Mouse (Mus musculus): ENCODE measurements around the gene Nim1k. TPM values are rescaled to one million over a fixed set of nuclear protein-coding genes. Genes with fewer than 3 reads are reported as not detected.

Nim1k gene
- 0.58 and 0.76 TPM in 2 replicates for polyA plus RNA-seq (2014; fragmentation: Nextera tagmentation; extraction: Ambion mirVana)

DNA sequence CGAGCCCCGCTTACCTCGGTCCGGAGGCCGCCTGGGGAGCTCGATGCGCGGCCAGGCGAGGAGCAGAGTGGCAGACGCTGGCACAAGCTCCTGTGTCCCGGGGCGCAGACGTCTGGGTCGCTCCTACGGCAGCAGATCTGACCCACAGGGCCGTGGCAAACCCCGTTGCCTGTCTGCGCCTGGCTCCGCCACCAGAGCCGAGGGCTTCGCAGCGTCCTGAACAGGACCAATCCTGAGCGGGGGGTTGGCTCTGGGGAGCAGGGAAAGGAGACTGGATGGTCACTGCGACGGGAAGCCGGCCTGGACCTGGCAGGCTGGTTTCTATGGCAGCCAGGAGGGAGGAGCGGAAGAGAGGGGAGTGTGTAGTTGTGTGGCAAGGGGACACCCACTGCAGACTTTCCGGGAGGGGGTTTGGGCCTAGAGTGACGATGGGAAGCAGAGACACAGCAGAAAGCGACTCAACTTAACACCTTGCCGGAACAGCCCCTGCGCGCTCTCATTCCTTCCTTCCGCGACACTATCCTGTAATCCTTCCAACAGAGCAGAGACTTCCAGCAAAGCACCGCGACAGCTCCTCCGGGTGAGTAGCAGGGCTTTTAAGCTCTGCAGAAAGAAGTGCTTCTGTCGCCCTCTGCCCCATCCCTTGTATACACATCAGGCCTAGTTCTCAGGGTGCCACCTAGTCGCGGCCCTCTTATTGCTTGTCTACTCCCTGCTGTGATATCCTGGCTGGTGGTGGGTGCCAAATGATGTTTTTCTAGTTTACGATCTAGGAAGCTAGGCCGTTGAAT is at the start of gene Nim1k:
Nim1k (minus strand) TSS at position 202 of the 791 bp plus-strand sequence.
- 1% methylated on average over 43 of the region's 43 CpGs for WGBS
- no peaks in the 10 kb centered on the region for H3K27me3 ChIP-seq (replicated peaks; ENCODE audit: control insufficient read depth, insufficient read depth, low read length)
- peak within 1 kb of the TSS; percentile 61 for H3K9ac ChIP-seq (ENCODE audit: low read length)
- ATAC-seq (replicated peaks; ENCODE audit: low FRiP score, low TSS enrichment, low read depth) (peak; percentile 87), DNase-seq (ENCODE audit: low spot score) (peak; percentile 79)
- no peaks in the 10 kb centered on the region; the same call in 1 of the 2 replicates for H3K4me1 ChIP-seq (replicated peaks; ENCODE audit: control insufficient read depth, insufficient read depth, low read length)
- H3K4me3 ChIP-seq (ENCODE audit: low read depth, low read length), result peak within 1 kb of the TSS; percentile 52
- H3K36me3 ChIP-seq (ENCODE audit: control insufficient read depth, insufficient read depth, low read length), result peaks cover 2% of the 10 kb centered on the region
- no peaks in the 10 kb centered on the region for H3K9me3 ChIP-seq (ENCODE audit: control insufficient read depth, low read length)
- peak within 1 kb of the TSS; percentile 98 for H3K4me2 ChIP-seq (ENCODE audit: low read length)
- peak within 1 kb of the TSS; percentile 33; the same call in 1 of the 2 replicates for H3K27ac ChIP-seq (ENCODE audit: low read depth)

DNA sequence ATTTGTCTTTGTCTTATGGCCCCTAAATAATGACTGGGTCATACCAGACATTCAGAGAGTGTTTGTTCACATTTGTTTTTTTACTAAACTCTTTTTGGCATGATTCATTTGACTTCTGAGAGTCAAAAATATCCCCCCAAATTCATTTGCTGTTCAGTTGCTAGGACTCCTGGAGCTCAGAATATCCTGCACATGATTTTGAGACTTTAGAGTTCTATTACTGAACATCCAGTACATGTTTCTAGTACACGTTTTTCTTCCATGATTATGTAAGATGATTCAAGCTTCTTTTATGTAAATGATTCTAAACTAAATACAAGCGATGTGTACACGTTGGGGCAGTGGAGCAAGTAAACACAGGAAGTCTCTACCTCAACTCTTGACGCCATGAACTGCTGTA is 42.0 kb upstream of the Nim1k start:
- H3K27me3 ChIP-seq (replicated peaks; ENCODE audit: control insufficient read depth, insufficient read depth, low read length), result no peaks in the 10 kb centered on the region
- no peak overlapping the region for H3K4me3 ChIP-seq (ENCODE audit: low read depth, low read length)
- no peak overlapping the region for H3K9ac ChIP-seq (ENCODE audit: low read length)
- ATAC-seq (replicated peaks; ENCODE audit: low FRiP score, low TSS enrichment, low read depth) (no peak), DNase-seq (ENCODE audit: low spot score) (no peak)
- no peak overlapping the region for H3K27ac ChIP-seq (ENCODE audit: low read depth)
- no peaks in the 10 kb centered on the region for H3K36me3 ChIP-seq (ENCODE audit: control insufficient read depth, insufficient read depth, low read length)
- no peak overlapping the region for H3K4me2 ChIP-seq (ENCODE audit: low read length)
- WGBS, result 48% methylated on average over 4 of the region's 4 CpGs
- no peaks in the 10 kb centered on the region for H3K9me3 ChIP-seq (ENCODE audit: control insufficient read depth, low read length)
- H3K4me1 ChIP-seq (replicated peaks; ENCODE audit: control insufficient read depth, insufficient read depth, low read length), result no peaks in the 10 kb centered on the region

DNA sequence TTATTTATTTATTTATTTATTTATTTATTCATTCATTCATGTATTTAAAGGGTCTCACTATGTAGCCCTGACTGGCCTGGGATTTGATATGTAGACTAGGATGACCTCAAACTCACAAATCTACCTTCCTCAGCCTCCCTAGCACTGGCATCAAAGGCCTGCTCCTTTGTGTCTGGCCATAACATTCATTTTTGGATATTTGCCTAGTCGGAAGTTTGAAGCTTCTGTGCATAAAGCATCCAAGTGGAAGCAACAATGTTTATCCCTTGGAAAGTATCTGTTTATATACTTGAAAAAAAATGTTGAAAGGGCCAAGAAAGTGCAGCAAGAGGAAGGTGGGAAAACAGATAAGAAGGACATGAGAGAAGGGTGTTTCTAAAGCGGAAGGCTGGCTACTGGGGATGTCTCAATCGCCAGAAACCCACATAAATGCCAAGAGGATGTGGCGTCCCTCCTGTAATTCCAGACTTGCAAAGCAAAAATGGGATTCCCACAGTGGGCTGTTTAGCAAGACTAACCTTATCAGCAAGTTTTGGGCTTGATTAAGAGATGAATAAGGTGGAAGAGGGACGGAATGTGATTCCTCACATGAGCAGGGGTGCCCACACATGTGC is 37.2 kb upstream of the Nim1k start:
- H3K9me3 ChIP-seq (ENCODE audit: control insufficient read depth, low read length), result no peaks in the 10 kb centered on the region
- no peaks in the 10 kb centered on the region for H3K27me3 ChIP-seq (replicated peaks; ENCODE audit: control insufficient read depth, insufficient read depth, low read length)
- 66% methylated on average over 5 of the region's 5 CpGs for whole genome bisulfite sequencing
- no peak for ATAC-seq (replicated peaks; ENCODE audit: low FRiP score, low TSS enrichment, low read depth)
- peak; percentile 15 for DNase-seq (ENCODE audit: low spot score)
- H3K4me3 ChIP-seq (ENCODE audit: low read depth, low read length), result no peak overlapping the region
- no peak overlapping the region for H3K4me2 ChIP-seq (ENCODE audit: low read length)
- no peak overlapping the region for H3K9ac ChIP-seq (ENCODE audit: low read length)
- peaks cover 12% of the 10 kb centered on the region for H3K36me3 ChIP-seq (ENCODE audit: control insufficient read depth, insufficient read depth, low read length)
- H3K27ac ChIP-seq (ENCODE audit: low read depth), result no peak overlapping the region
- peaks cover 12% of the 10 kb centered on the region; the same call in 1 of the 2 replicates for H3K4me1 ChIP-seq (replicated peaks; ENCODE audit: control insufficient read depth, insufficient read depth, low read length)

DNA sequence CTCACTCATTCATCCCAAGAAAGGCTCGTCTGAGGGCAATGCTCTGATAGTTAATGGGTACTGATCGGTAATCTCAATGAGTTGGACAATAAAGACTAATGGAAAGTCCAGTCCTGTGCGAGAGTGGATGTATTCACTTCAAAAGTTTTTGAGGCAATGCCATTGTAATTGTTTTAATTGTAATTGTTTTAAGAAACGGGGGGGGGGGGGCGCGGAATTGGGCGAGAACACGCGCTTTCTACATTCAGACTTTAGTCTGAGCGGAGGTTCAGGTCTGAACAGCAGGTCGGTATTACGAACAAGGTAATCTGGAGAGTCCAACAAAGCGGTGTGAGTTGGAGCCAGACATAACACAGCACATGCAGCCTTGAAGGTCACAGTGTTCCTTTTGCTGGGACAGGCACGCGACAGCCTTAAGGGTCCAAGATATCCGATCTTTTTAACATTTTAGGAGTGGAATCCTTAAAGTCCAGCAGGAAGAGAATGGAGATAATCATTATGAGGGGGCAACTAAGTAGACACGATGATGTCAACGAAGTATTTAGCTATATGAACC is 36.0 kb upstream of the Nim1k start:
- ATAC-seq (replicated peaks; ENCODE audit: low FRiP score, low TSS enrichment, low read depth) (no peak), DNase-seq (ENCODE audit: low spot score) (no peak)
- H3K27me3 ChIP-seq (replicated peaks; ENCODE audit: control insufficient read depth, insufficient read depth, low read length), result no peaks in the 10 kb centered on the region
- H3K4me1 ChIP-seq (replicated peaks; ENCODE audit: control insufficient read depth, insufficient read depth, low read length), result peaks cover 12% of the 10 kb centered on the region; the same call in 1 of the 2 replicates
- H3K36me3 ChIP-seq (ENCODE audit: control insufficient read depth, insufficient read depth, low read length), result peaks cover 23% of the 10 kb centered on the region
- no peaks in the 10 kb centered on the region for H3K9me3 ChIP-seq (ENCODE audit: control insufficient read depth, low read length)
- peak overlapping the region; percentile 93 for H3K27ac ChIP-seq (ENCODE audit: low read depth)
- peak overlapping the region; percentile 64 for H3K4me2 ChIP-seq (ENCODE audit: low read length)
- H3K4me3 ChIP-seq (ENCODE audit: low read depth, low read length), result peak overlapping the region; percentile 79
- peak overlapping the region; percentile 92 for H3K9ac ChIP-seq (ENCODE audit: low read length)
- WGBS, result 4% methylated on average over 18 of the region's 18 CpGs

- peaks cover 29% of the 10 kb centered on the region for H3K36me3 ChIP-seq (ENCODE audit: control insufficient read depth, insufficient read depth, low read length)
- H3K27ac ChIP-seq (ENCODE audit: low read depth), result peak within 1 kb of the TSS; percentile 93
- H3K27me3 ChIP-seq (replicated peaks; ENCODE audit: control insufficient read depth, insufficient read depth, low read length), result no peaks in the 10 kb centered on the region
- H3K4me3 ChIP-seq (ENCODE audit: low read depth, low read length), result peak within 1 kb of the TSS; percentile 79
- H3K4me2 ChIP-seq (ENCODE audit: low read length), result peak within 1 kb of the TSS; percentile 64
- peak within 1 kb of the TSS; percentile 92 for H3K9ac ChIP-seq (ENCODE audit: low read length)
- no peaks in the 10 kb centered on the region for H3K9me3 ChIP-seq (ENCODE audit: control insufficient read depth, low read length)
- H3K4me1 ChIP-seq (replicated peaks; ENCODE audit: control insufficient read depth, insufficient read depth, low read length), result peaks cover 12% of the 10 kb centered on the region; the same call in 1 of the 2 replicates
- DNase-seq (ENCODE audit: low spot score) (peak; percentile 93), ATAC-seq (replicated peaks; ENCODE audit: low FRiP score, low TSS enrichment, low read depth) (peak; percentile 98)
- WGBS, result 1% methylated on average over 71 of the region's 86 CpGs
Observed at GRCm38 (mm10) chr13:119790761-119791579, 35.3 kb upstream of the Nim1k start, which contains the start of gene Zfp131. Gene Zfp131 (minus strand): TSS chr13:119790889.

GRCm38 (mm10) chr13:119789851-119790717 is 34.4 kb upstream of the Nim1k start:
- peaks cover 38% of the 10 kb centered on the region for H3K36me3 ChIP-seq (ENCODE audit: control insufficient read depth, insufficient read depth, low read length)
- peak overlapping the region; percentile 53 for H3K4me2 ChIP-seq (ENCODE audit: low read length)
- peak overlapping the region; percentile 92 for H3K9ac ChIP-seq (ENCODE audit: low read length)
- H3K27ac ChIP-seq (ENCODE audit: low read depth), result peak overlapping the region; percentile 93
- peak overlapping the region; percentile 79 for H3K4me3 ChIP-seq (ENCODE audit: low read depth, low read length)
- peak; percentile 84 for DNase-seq (ENCODE audit: low spot score)
- no peaks in the 10 kb centered on the region for H3K9me3 ChIP-seq (ENCODE audit: control insufficient read depth, low read length)
- 1% methylated on average over 39 of the region's 66 CpGs for WGBS
- ATAC-seq (replicated peaks; ENCODE audit: low FRiP score, low TSS enrichment, low read depth), result peak; percentile 63
- H3K27me3 ChIP-seq (replicated peaks; ENCODE audit: control insufficient read depth, insufficient read depth, low read length), result no peaks in the 10 kb centered on the region
- H3K4me1 ChIP-seq (replicated peaks; ENCODE audit: control insufficient read depth, insufficient read depth, low read length), result peaks cover 12% of the 10 kb centered on the region; the same call in 1 of the 2 replicates

GRCm38 (mm10) chr13:119783581-119783980 is 27.9 kb upstream of the Nim1k start:
- Histone ChIP-seq H3K27me3 (replicated peaks; ENCODE audit: control insufficient read depth, insufficient read depth, low read length) (no peaks in the 10 kb centered on the region), H3K4me3 (ENCODE audit: low read depth, low read length) (no peak overlapping the region), H3K27ac (ENCODE audit: low read depth) (no peak overlapping the region), H3K9me3 (ENCODE audit: control insufficient read depth, low read length) (no peaks in the 10 kb centered on the region), H3K9ac (ENCODE audit: low read length) (no peak overlapping the region), H3K4me2 (ENCODE audit: low read length) (no peak overlapping the region), H3K36me3 (ENCODE audit: control insufficient read depth, insufficient read depth, low read length) (peaks cover 95% of the 10 kb centered on the region), H3K4me1 (replicated peaks; ENCODE audit: control insufficient read depth, insufficient read depth, low read length) (no peaks in the 10 kb centered on the region)
- 85% methylated on average over 4 of the region's 4 CpGs for WGBS
- DNase-seq (ENCODE audit: low spot score) (no peak), ATAC-seq (replicated peaks; ENCODE audit: low FRiP score, low TSS enrichment, low read depth) (no peak)

Data from intestine, embryonic 14.5 days (tissue).